Mouse (Mus musculus): Measurements from ENCODE around the gene Lcn10. TPM values are rescaled to one million over a fixed set of nuclear protein-coding genes. Genes with fewer than 3 reads are reported as not detected.
A peak's percentile ranks its signal among the peaks of the same experiment; 100 is the strongest.

The Lcn10 gene
- total and polyA plus RNA-seq, 2 experiments: not detected

- Histone ChIP-seq H3K27me3 (ENCODE audit: control insufficient read depth, insufficient read depth, low read length) (no peaks in the 10 kb centered on the region), H3K36me3 (ENCODE audit: control insufficient read depth, insufficient read depth, low read length) (no peaks in the 10 kb centered on the region), H3K79me2 (ENCODE audit: control insufficient read depth, insufficient read depth, low read length) (no peaks in the 10 kb centered on the region), H3K4me3 (ENCODE audit: insufficient read depth, low read depth, low read length) (no peak overlapping the region), H3K4me1 (ENCODE audit: control insufficient read depth, insufficient read depth, low read length) (peaks cover 3% of the 10 kb centered on the region; the same call in 1 of the 2 replicates), H3K9ac (ENCODE audit: low read depth, low read length) (no peak overlapping the region), H3K27ac (replicated peaks; ENCODE audit: insufficient read depth, low read depth, low read length) (no peak overlapping the region)
- WGBS: 83% methylated on average over 5 of the region's 5 CpGs
- DNase-seq (ENCODE audit: extremely low read depth, low read depth, low spot score): no peak
- TF ChIP-seq CTCF (IDR thresholded peaks at IDR 0.05; ENCODE audit: low read depth, low read length): no peak
- TF ChIP-seq POLR2A (IDR thresholded peaks at IDR 0.05; ENCODE audit: extremely low read depth, insufficient read depth, low read length): no peak
Measured at GRCm38 (mm10) chr2:25664125-25664524, 18.4 kb upstream of the Lcn10 start.

GRCm38 (mm10) chr2:25666516-25666915 lies 16.0 kb upstream of the Lcn10 start:
- no peaks in the 10 kb centered on the region for H3K36me3 ChIP-seq (ENCODE audit: control insufficient read depth, insufficient read depth, low read length)
- TF ChIP-seq CTCF (IDR thresholded peaks at IDR 0.05; ENCODE audit: low read depth, low read length): no peak
- TF ChIP-seq POLR2A (IDR thresholded peaks at IDR 0.05; ENCODE audit: extremely low read depth, insufficient read depth, low read length): no peak

GRCm38 (mm10) chr2:25676486-25676885 lies 6.0 kb upstream of the Lcn10 start, which contains the start of gene Lcn6:
Lcn6 (plus strand) TSS chr2:25676786.
- Histone ChIP-seq H3K27me3 (ENCODE audit: control insufficient read depth, insufficient read depth, low read length) (no peaks in the 10 kb centered on the region), H3K79me2 (ENCODE audit: control insufficient read depth, insufficient read depth, low read length) (no peaks in the 10 kb centered on the region), H3K36me3 (ENCODE audit: control insufficient read depth, insufficient read depth, low read length) (no peaks in the 10 kb centered on the region), H3K9ac (ENCODE audit: low read depth, low read length) (no peak within 1 kb of the TSS), H3K4me1 (ENCODE audit: control insufficient read depth, insufficient read depth, low read length) (no peaks in the 10 kb centered on the region), H3K27ac (replicated peaks; ENCODE audit: insufficient read depth, low read depth, low read length) (no peak within 1 kb of the TSS), H3K4me3 (ENCODE audit: insufficient read depth, low read depth, low read length) (no peak within 1 kb of the TSS)
- DNase-seq (ENCODE audit: extremely low read depth, low read depth, low spot score): no peak
- 86% methylated on average over 3 of the region's 3 CpGs for WGBS
- no peak for TF ChIP-seq CTCF (IDR thresholded peaks at IDR 0.05; ENCODE audit: low read depth, low read length)

More at GRCm38 (mm10) chr2:25666516-25666915, 16.0 kb upstream of the Lcn10 start:
- Histone ChIP-seq H3K4me3 (ENCODE audit: insufficient read depth, low read depth, low read length) (no peak overlapping the region), H3K79me2 (ENCODE audit: control insufficient read depth, insufficient read depth, low read length) (no peaks in the 10 kb centered on the region), H3K4me1 (ENCODE audit: control insufficient read depth, insufficient read depth, low read length) (peaks cover 3% of the 10 kb centered on the region; the same call in 1 of the 2 replicates), H3K27me3 (ENCODE audit: control insufficient read depth, insufficient read depth, low read length) (no peaks in the 10 kb centered on the region), H3K9ac (ENCODE audit: low read depth, low read length) (no peak overlapping the region), H3K27ac (replicated peaks; ENCODE audit: insufficient read depth, low read depth, low read length) (no peak overlapping the region)
- WGBS: 71% methylated on average over 1 of the region's 1 CpGs
- DNase-seq (ENCODE audit: extremely low read depth, low read depth, low spot score): no peak

- no peak overlapping the region for H3K9ac ChIP-seq (ENCODE audit: low read depth, low read length)
- no peak for DNase-seq (ENCODE audit: extremely low read depth, low read depth, low spot score)
- no peaks in the 10 kb centered on the region for H3K79me2 ChIP-seq (ENCODE audit: control insufficient read depth, insufficient read depth, low read length)
- H3K4me3 ChIP-seq (ENCODE audit: insufficient read depth, low read depth, low read length): no peak overlapping the region
- no peaks in the 10 kb centered on the region for H3K36me3 ChIP-seq (ENCODE audit: control insufficient read depth, insufficient read depth, low read length)
- H3K4me1 ChIP-seq (ENCODE audit: control insufficient read depth, insufficient read depth, low read length): no peaks in the 10 kb centered on the region
- 76% methylated on average over 6 of the region's 6 CpGs for WGBS
- TF ChIP-seq POLR2A (IDR thresholded peaks at IDR 0.05; ENCODE audit: extremely low read depth, insufficient read depth, low read length): no peak
- no peak for TF ChIP-seq CTCF (IDR thresholded peaks at IDR 0.05; ENCODE audit: low read depth, low read length)
- H3K27me3 ChIP-seq (ENCODE audit: control insufficient read depth, insufficient read depth, low read length): no peaks in the 10 kb centered on the region
- H3K27ac ChIP-seq (replicated peaks; ENCODE audit: insufficient read depth, low read depth, low read length): no peak overlapping the region
Measured at GRCm38 (mm10) chr2:25679559-25679958, 3.0 kb upstream of the Lcn10 start.

GRCm38 (mm10) chr2:25686941-25687340 lies 4.4 kb downstream of the Lcn10 start:
- Histone ChIP-seq H3K4me3 (ENCODE audit: insufficient read depth, low read depth, low read length) (no peak overlapping the region), H3K27me3 (ENCODE audit: control insufficient read depth, insufficient read depth, low read length) (no peaks in the 10 kb centered on the region), H3K9ac (ENCODE audit: low read depth, low read length) (no peak overlapping the region), H3K79me2 (ENCODE audit: control insufficient read depth, insufficient read depth, low read length) (no peaks in the 10 kb centered on the region), H3K36me3 (ENCODE audit: control insufficient read depth, insufficient read depth, low read length) (no peaks in the 10 kb centered on the region), H3K4me1 (ENCODE audit: control insufficient read depth, insufficient read depth, low read length) (no peaks in the 10 kb centered on the region), H3K27ac (replicated peaks; ENCODE audit: insufficient read depth, low read depth, low read length) (no peak overlapping the region)
- WGBS: 77% methylated on average over 4 of the region's 4 CpGs
- no peak for DNase-seq (ENCODE audit: extremely low read depth, low read depth, low spot score)
- TF ChIP-seq CTCF (IDR thresholded peaks at IDR 0.05; ENCODE audit: low read depth, low read length) (no peak), POLR2A (IDR thresholded peaks at IDR 0.05; ENCODE audit: extremely low read depth, insufficient read depth, low read length) (no peak)

- TF ChIP-seq CTCF (IDR thresholded peaks at IDR 0.05; ENCODE audit: low read depth, low read length): peak; percentile 62; the same call in 1 of the 2 replicates
- no peak for TF ChIP-seq POLR2A (IDR thresholded peaks at IDR 0.05; ENCODE audit: extremely low read depth, insufficient read depth, low read length)
- Histone ChIP-seq H3K27me3 (ENCODE audit: control insufficient read depth, insufficient read depth, low read length) (no peaks in the 10 kb centered on the region), H3K79me2 (ENCODE audit: control insufficient read depth, insufficient read depth, low read length) (no peaks in the 10 kb centered on the region), H3K4me1 (ENCODE audit: control insufficient read depth, insufficient read depth, low read length) (no peaks in the 10 kb centered on the region), H3K9ac (ENCODE audit: low read depth, low read length) (no peak overlapping the region), H3K4me3 (ENCODE audit: insufficient read depth, low read depth, low read length) (no peak overlapping the region), H3K36me3 (ENCODE audit: control insufficient read depth, insufficient read depth, low read length) (no peaks in the 10 kb centered on the region), H3K27ac (replicated peaks; ENCODE audit: insufficient read depth, low read depth, low read length) (no peak overlapping the region)
- peak; percentile 41 for DNase-seq (ENCODE audit: extremely low read depth, low read depth, low spot score)
Measured at GRCm38 (mm10) chr2:25694605-25695004, 12.1 kb downstream of the Lcn10 start.
